Mouse (Mus musculus) Muller cell, postnatal 12 days (primary cell): Measurements from ENCODE around the gene Fbxl19.

Experiments
- DNase-seq: peaks from one replicate; pipeline ENCODE4 v3.0.0-alpha.2; 2015; ENCODE audit errors: inconsistent ontology term

The Fbxl19 gene

GRCm38 (mm10) chr7:127800435-127801009 lies 56.2 kb downstream of the Fbxl19 start, which contains the start of gene Hsd3b7:
Gene Hsd3b7 (plus strand): TSS chr7:127800604.
- DNase-seq = peak; percentile 94

- DNase-seq = peak; percentile 60
Measured at GRCm38 (mm10) chr7:127801010-127801621, 56.8 kb downstream of the Fbxl19 start.

GRCm38 (mm10) chr7:127802313-127802712 lies 58.0 kb downstream of the Fbxl19 start:
- no peak for DNase-seq

GRCm38 (mm10) chr7:127808821-127809220 lies 64.5 kb downstream of the Fbxl19 start:
- no peak for DNase-seq

- no peak for DNase-seq
Measured at GRCm38 (mm10) chr7:127809846-127810245, 65.5 kb downstream of the Fbxl19 start.

- no peak for DNase-seq
Measured at GRCm38 (mm10) chr7:127810650-127811049, 66.3 kb downstream of the Fbxl19 start.

GRCm38 (mm10) chr7:127811240-127811639 lies 66.9 kb downstream of the Fbxl19 start:
- no peak for DNase-seq

- no peak for DNase-seq
Measured at GRCm38 (mm10) chr7:127812292-127812691, 67.9 kb downstream of the Fbxl19 start.

- DNase-seq = no peak
Measured at GRCm38 (mm10) chr7:127813821-127814220, 69.5 kb downstream of the Fbxl19 start.

- peak; percentile 72 for DNase-seq
Measured at GRCm38 (mm10) chr7:127814241-127814921, 70.0 kb downstream of the Fbxl19 start.

- no peak for DNase-seq
Measured at GRCm38 (mm10) chr7:127815116-127815665, 70.8 kb downstream of the Fbxl19 start.

GRCm38 (mm10) chr7:127815954-127816821 lies 71.8 kb downstream of the Fbxl19 start:
- DNase-seq = peak; percentile 79

GRCm38 (mm10) chr7:127817053-127817452 lies 72.7 kb downstream of the Fbxl19 start:
- no peak for DNase-seq

- no peak for DNase-seq
Measured at GRCm38 (mm10) chr7:127817776-127818175, 73.4 kb downstream of the Fbxl19 start.
